Mouse (Mus musculus) embryonic fibroblast, embryonic 13.5 days (primary cell): ENCODE measurements around the gene Rtca.

ENCODE experiments used
- CTCF ChIP-seq: IDR thresholded peaks from 2 replicates; pipeline ENCODE4 v1.5.1; 2011; ENCODE audit warnings: mild to moderate bottlenecking, control low read depth, low read length, moderate library complexity, borderline replicate concordance; ENCODE audit not compliant: insufficient read depth
- POLR2A ChIP-seq: IDR thresholded peaks from 2 replicates; pipeline ENCODE4 v1.6.1; 2011; ENCODE audit warnings: low read depth, mild to moderate bottlenecking, control low read depth, low read length, moderate library complexity

DNA sequence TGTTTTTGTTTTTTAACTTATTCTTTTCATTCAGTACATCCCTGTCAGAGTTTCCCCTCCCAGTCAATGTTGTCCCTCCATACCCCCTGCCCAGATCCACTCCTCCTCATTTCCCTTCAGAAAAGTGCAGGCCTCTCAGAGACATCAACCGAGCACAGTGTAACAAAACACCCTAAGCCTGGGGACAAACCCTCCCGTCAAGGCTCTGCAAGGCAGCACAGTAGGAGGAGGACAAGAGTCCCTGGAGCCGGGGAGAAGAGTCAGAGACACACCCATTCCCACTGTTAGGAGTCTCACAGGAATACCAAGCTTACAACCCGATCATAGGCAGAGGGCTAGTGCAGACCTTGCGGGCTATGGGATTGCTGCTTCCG is 29.2 kb upstream of the Rtca start:
- no peak for TF ChIP-seq POLR2A
- TF ChIP-seq CTCF = no peak
